Comparison of ENCODE assay signal across 10 mouse cellular contexts in genomic region chr17:26352712-26353111, GRCm38 (mm10).
"Had no signal": no experiment of that assay in that cellular context is flagged by ENCODE, and none has a peak within 500 bp of the region (broad histone marks: within the 10 kb centered on the region; RNA-seq: fewer than 3 reads in every experiment).

No protein-coding gene starts in this region.

- H3K27me3 ChIP-seq: midbrain, embryonic 13.5 days had no signal

- H3K4me3 ChIP-seq: limb, embryonic 15.5 days; midbrain, embryonic 13.5 days had no signal

- H3K4me1 ChIP-seq: midbrain, embryonic 13.5 days had no signal

- H3K9ac ChIP-seq: limb, embryonic 15.5 days; liver, embryonic 14.5 days; midbrain, embryonic 13.5 days had no signal

- DNase-seq: kidney, adult 9 months; kidney, postnatal 14 days; lung, adult 18-20 months; lung, postnatal 4 days; right cerebral cortex, postnatal 14 days had no signal

- H3K4me2 ChIP-seq: limb, embryonic 15.5 days; midbrain, embryonic 13.5 days had no signal

- ATAC-seq: intestine, postnatal 0 days; midbrain, embryonic 13.5 days had no signal

- H3K27ac ChIP-seq: limb, embryonic 15.5 days; liver, embryonic 14.5 days; midbrain, embryonic 13.5 days; stomach, postnatal 0 days had no signal

- H3K9me3 ChIP-seq: limb, embryonic 15.5 days; midbrain, embryonic 13.5 days had no signal

- H3K36me3 ChIP-seq: limb, embryonic 15.5 days; midbrain, embryonic 13.5 days had no signal
